Mouse (Mus musculus): Measurements from ENCODE around the gene Skiv2l. TPM values are rescaled to one million over a fixed set of nuclear protein-coding genes. Genes with fewer than 3 reads are reported as not detected.

Gene Skiv2l
- polyA plus RNA-seq, 1 experiment from 2014 or later: 32.9 TPM

DNA sequence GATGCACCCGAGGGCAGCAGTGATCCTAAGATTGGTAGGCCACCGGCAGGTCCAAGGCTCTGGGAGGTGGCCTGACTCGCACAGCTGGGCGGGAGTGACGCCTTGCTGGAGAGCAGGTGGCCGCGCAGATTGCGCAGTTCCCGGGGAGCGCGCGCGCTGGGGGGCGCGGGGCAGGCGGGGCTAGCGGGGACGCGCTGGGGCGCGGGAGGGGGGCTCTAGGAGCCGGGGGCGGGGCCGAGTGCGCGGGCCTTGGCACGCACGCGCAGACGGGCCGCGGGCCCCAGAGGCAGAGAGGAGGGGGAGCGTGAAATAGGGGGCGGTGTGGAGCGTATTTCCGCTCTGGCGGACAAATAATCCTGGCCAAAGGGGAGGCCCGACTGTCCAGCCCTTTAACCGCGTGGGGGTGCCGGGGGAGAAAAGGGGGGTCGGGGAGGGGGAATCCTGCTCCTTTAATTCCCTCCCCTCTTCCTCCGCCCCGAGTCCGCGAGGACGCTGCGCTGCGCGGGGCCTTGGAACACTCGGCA lies 44.1 kb upstream of the Skiv2l start:
- Histone ChIP-seq H3K36me3 (ENCODE audit: control insufficient read depth, insufficient read depth) (peaks cover 4% of the 10 kb centered on the region; the same call in 1 of the 2 replicates), H3K4me2 (ENCODE audit: low read depth, low read length) (peak overlapping the region; percentile 86), H3K4me3 (ENCODE audit: low read length) (peak overlapping the region; percentile 87), H3K4me1 (ENCODE audit: control insufficient read depth, insufficient read depth, low read length) (peaks cover 16% of the 10 kb centered on the region), H3K9ac (ENCODE audit: low read length) (peak overlapping the region; percentile 91), H3K27me3 (ENCODE audit: control insufficient read depth, insufficient read depth, low read length) (no peaks in the 10 kb centered on the region), H3K9me3 (replicated peaks; ENCODE audit: control insufficient read depth, low read length) (no peaks in the 10 kb centered on the region), H3K27ac (ENCODE audit: low read length) (peak overlapping the region; percentile 89)
- ATAC-seq (replicated peaks; ENCODE audit: extremely low read depth, insufficient read depth, low FRiP score): peak; percentile 91
- WGBS: under 1% methylated on average over 48 of the region's 51 CpGs

GRCm38 (mm10) chr17:34893072-34893824 lies 43.2 kb upstream of the Skiv2l start:
- H3K27me3 ChIP-seq (ENCODE audit: control insufficient read depth, insufficient read depth, low read length): no peaks in the 10 kb centered on the region
- no peak for ATAC-seq (replicated peaks; ENCODE audit: extremely low read depth, insufficient read depth, low FRiP score)
- peak overlapping the region; percentile 42 for H3K9ac ChIP-seq (ENCODE audit: low read length)
- WGBS: 74% methylated on average over 12 of the region's 12 CpGs
- no peaks in the 10 kb centered on the region for H3K9me3 ChIP-seq (replicated peaks; ENCODE audit: control insufficient read depth, low read length)
- H3K27ac ChIP-seq (ENCODE audit: low read length): peak overlapping the region; percentile 46
- peak overlapping the region; percentile 86 for H3K4me2 ChIP-seq (ENCODE audit: low read depth, low read length)
- peaks cover 4% of the 10 kb centered on the region; the same call in 1 of the 2 replicates for H3K36me3 ChIP-seq (ENCODE audit: control insufficient read depth, insufficient read depth)
- H3K4me1 ChIP-seq (ENCODE audit: control insufficient read depth, insufficient read depth, low read length): peaks cover 16% of the 10 kb centered on the region
- peak overlapping the region; percentile 87; the same call in 1 of the 2 replicates for H3K4me3 ChIP-seq (ENCODE audit: low read length)

GRCm38 (mm10) chr17:34891377-34891776 lies 41.4 kb upstream of the Skiv2l start:
- 93% methylated on average over 2 of the region's 2 CpGs for WGBS
- no peak overlapping the region for H3K27ac ChIP-seq (ENCODE audit: low read length)

GRCm38 (mm10) chr17:34890074-34890743 lies 40.2 kb upstream of the Skiv2l start:
- 81% methylated on average over 12 of the region's 12 CpGs for WGBS
- no peaks in the 10 kb centered on the region for H3K36me3 ChIP-seq (ENCODE audit: control insufficient read depth, insufficient read depth)
- H3K27ac ChIP-seq (ENCODE audit: low read length): no peak overlapping the region
- no peak overlapping the region for H3K4me2 ChIP-seq (ENCODE audit: low read depth, low read length)
- peaks cover 2% of the 10 kb centered on the region; the same call in 1 of the 2 replicates for H3K4me1 ChIP-seq (ENCODE audit: control insufficient read depth, insufficient read depth, low read length)
- H3K4me3 ChIP-seq (ENCODE audit: low read length): no peak overlapping the region
- no peak for ATAC-seq (replicated peaks; ENCODE audit: extremely low read depth, insufficient read depth, low FRiP score)
- no peaks in the 10 kb centered on the region for H3K27me3 ChIP-seq (ENCODE audit: control insufficient read depth, insufficient read depth, low read length)
- no peak overlapping the region for H3K9ac ChIP-seq (ENCODE audit: low read length)
- H3K9me3 ChIP-seq (replicated peaks; ENCODE audit: control insufficient read depth, low read length): no peaks in the 10 kb centered on the region

More at GRCm38 (mm10) chr17:34891377-34891776, 41.4 kb upstream of the Skiv2l start:
- no peaks in the 10 kb centered on the region for H3K9me3 ChIP-seq (replicated peaks; ENCODE audit: control insufficient read depth, low read length)
- H3K9ac ChIP-seq (ENCODE audit: low read length): no peak overlapping the region
- ATAC-seq (replicated peaks; ENCODE audit: extremely low read depth, insufficient read depth, low FRiP score): no peak
- peaks cover 2% of the 10 kb centered on the region; the same call in 1 of the 2 replicates for H3K36me3 ChIP-seq (ENCODE audit: control insufficient read depth, insufficient read depth)
- no peak overlapping the region for H3K4me2 ChIP-seq (ENCODE audit: low read depth, low read length)
- H3K4me3 ChIP-seq (ENCODE audit: low read length): no peak overlapping the region
- H3K4me1 ChIP-seq (ENCODE audit: control insufficient read depth, insufficient read depth, low read length): peaks cover 6% of the 10 kb centered on the region
- no peaks in the 10 kb centered on the region for H3K27me3 ChIP-seq (ENCODE audit: control insufficient read depth, insufficient read depth, low read length)

- Histone ChIP-seq H3K9me3 (replicated peaks; ENCODE audit: control insufficient read depth, low read length) (no peaks in the 10 kb centered on the region), H3K4me2 (ENCODE audit: low read depth, low read length) (no peak overlapping the region), H3K27ac (ENCODE audit: low read length) (no peak overlapping the region), H3K27me3 (ENCODE audit: control insufficient read depth, insufficient read depth, low read length) (no peaks in the 10 kb centered on the region), H3K4me3 (ENCODE audit: low read length) (no peak overlapping the region), H3K9ac (ENCODE audit: low read length) (no peak overlapping the region), H3K4me1 (ENCODE audit: control insufficient read depth, insufficient read depth, low read length) (no peaks in the 10 kb centered on the region), H3K36me3 (ENCODE audit: control insufficient read depth, insufficient read depth) (no peaks in the 10 kb centered on the region)
- no peak for ATAC-seq (replicated peaks; ENCODE audit: extremely low read depth, insufficient read depth, low FRiP score)
- 83% methylated on average over 5 of the region's 5 CpGs for WGBS
Measured at GRCm38 (mm10) chr17:34887942-34888341, 37.9 kb upstream of the Skiv2l start.

GRCm38 (mm10) chr17:34885615-34886014 lies 35.6 kb upstream of the Skiv2l start:
- H3K4me3 ChIP-seq (ENCODE audit: low read length): no peak overlapping the region
- no peak overlapping the region for H3K9ac ChIP-seq (ENCODE audit: low read length)
- no peak overlapping the region for H3K27ac ChIP-seq (ENCODE audit: low read length)
- 54% methylated on average over 3 of the region's 3 CpGs for WGBS
- H3K9me3 ChIP-seq (replicated peaks; ENCODE audit: control insufficient read depth, low read length): no peaks in the 10 kb centered on the region
- ATAC-seq (replicated peaks; ENCODE audit: extremely low read depth, insufficient read depth, low FRiP score): no peak
- 0 out of 2 replicates have a peak, but pooled peaks cover 4% of the 10 kb centered on the region for H3K4me1 ChIP-seq (ENCODE audit: control insufficient read depth, insufficient read depth, low read length)
- no peaks in the 10 kb centered on the region for H3K27me3 ChIP-seq (ENCODE audit: control insufficient read depth, insufficient read depth, low read length)
- H3K36me3 ChIP-seq (ENCODE audit: control insufficient read depth, insufficient read depth): no peaks in the 10 kb centered on the region
- H3K4me2 ChIP-seq (ENCODE audit: low read depth, low read length): no peak overlapping the region

GRCm38 (mm10) chr17:34884704-34885103 lies 34.7 kb upstream of the Skiv2l start:
- Histone ChIP-seq H3K27ac (ENCODE audit: low read length) (no peak overlapping the region), H3K4me3 (ENCODE audit: low read length) (no peak overlapping the region), H3K36me3 (ENCODE audit: control insufficient read depth, insufficient read depth) (no peaks in the 10 kb centered on the region), H3K9ac (ENCODE audit: low read length) (no peak overlapping the region), H3K4me2 (ENCODE audit: low read depth, low read length) (no peak overlapping the region), H3K4me1 (ENCODE audit: control insufficient read depth, insufficient read depth, low read length) (0 out of 2 replicates have a peak, but pooled peaks cover 4% of the 10 kb centered on the region), H3K27me3 (ENCODE audit: control insufficient read depth, insufficient read depth, low read length) (no peaks in the 10 kb centered on the region), H3K9me3 (replicated peaks; ENCODE audit: control insufficient read depth, low read length) (no peaks in the 10 kb centered on the region)
- no peak for ATAC-seq (replicated peaks; ENCODE audit: extremely low read depth, insufficient read depth, low FRiP score)
- WGBS: 84% methylated on average over 6 of the region's 6 CpGs

- Histone ChIP-seq H3K9ac (ENCODE audit: low read length) (no peak overlapping the region), H3K4me1 (ENCODE audit: control insufficient read depth, insufficient read depth, low read length) (0 out of 2 replicates have a peak, but pooled peaks cover 4% of the 10 kb centered on the region), H3K4me3 (ENCODE audit: low read length) (no peak overlapping the region), H3K4me2 (ENCODE audit: low read depth, low read length) (no peak overlapping the region), H3K27ac (ENCODE audit: low read length) (no peak overlapping the region), H3K9me3 (replicated peaks; ENCODE audit: control insufficient read depth, low read length) (no peaks in the 10 kb centered on the region), H3K27me3 (ENCODE audit: control insufficient read depth, insufficient read depth, low read length) (no peaks in the 10 kb centered on the region), H3K36me3 (ENCODE audit: control insufficient read depth, insufficient read depth) (no peaks in the 10 kb centered on the region)
- 59% methylated on average over 3 of the region's 3 CpGs for WGBS
- no peak for ATAC-seq (replicated peaks; ENCODE audit: extremely low read depth, insufficient read depth, low FRiP score)
Measured at GRCm38 (mm10) chr17:34883332-34883731, 33.3 kb upstream of the Skiv2l start.
